Mouse (Mus musculus) retina, postnatal 7 days (tissue): ENCODE data around the gene C8g.

Experiments
- DNase-seq: peaks from one replicate; pipeline ENCODE4 v3.0.0-alpha.2; 2012; ENCODE audit warnings: low read depth, low spot score

Gene C8g

DNA sequence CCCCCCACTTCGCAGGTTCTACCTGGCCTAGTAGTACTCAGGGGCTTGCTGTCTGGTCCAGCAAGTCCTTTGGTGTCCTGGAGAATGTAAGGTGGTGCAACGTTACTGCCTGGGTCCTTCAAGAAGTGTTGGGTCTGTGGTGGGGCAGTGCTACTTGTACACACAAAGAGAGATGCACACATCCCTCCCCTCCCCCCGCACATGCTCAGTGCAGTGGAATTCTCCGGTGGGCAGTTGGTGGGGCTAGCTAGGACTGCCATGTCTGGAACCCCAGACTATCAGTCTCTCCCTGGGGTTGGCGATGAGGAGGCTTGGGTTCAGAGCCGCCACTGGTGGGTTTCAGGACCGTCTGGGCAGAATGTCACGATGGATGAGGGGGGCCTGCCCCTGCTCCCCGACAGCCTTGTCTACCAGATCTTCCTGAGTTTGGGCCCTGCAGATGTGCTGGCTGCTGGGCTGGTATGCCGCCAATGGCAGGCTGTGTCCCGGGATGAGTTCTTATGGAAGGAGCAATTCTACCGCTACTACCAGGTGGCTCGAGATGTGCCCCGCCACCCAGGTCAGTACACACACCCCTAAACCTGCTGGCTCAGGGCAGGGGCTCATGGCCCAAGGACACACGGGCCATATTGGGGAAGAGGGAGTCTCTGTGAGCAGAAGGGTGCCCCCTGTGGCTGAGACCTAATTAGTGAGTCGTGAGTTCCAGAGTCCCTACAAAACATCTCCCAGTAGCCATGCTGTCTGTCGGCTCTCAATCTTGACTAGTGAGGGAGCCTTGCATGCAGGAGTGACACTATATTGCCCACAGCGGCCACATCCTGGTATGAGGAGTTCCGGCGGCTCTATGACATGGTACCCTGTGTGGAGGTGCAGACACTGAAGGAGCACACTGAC, at the start of gene C8g:
Gene C8g (minus strand): TSS at position 127 of the 894 bp plus-strand sequence.
- DNase-seq, result no peak

DNA sequence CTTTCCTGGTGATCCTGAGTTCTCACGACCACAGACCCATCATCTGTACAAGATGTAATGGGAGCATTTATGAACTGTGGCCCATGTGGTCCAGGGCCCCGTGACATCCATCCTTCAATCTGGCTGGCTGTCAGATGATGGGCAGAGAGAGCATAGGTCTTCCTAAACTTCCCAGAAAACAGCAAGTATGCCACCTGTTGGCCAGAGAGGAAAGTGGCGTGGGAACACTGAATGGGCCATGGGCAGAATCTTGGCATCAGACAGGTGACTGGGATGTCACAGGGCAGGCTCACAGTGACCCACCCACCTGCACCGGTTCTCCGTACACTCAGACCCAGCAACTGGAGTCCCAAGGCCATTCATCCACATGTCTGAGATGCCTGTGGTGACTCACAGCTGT, 49.7 kb upstream of the C8g start:
- DNase-seq, result no peak

DNA sequence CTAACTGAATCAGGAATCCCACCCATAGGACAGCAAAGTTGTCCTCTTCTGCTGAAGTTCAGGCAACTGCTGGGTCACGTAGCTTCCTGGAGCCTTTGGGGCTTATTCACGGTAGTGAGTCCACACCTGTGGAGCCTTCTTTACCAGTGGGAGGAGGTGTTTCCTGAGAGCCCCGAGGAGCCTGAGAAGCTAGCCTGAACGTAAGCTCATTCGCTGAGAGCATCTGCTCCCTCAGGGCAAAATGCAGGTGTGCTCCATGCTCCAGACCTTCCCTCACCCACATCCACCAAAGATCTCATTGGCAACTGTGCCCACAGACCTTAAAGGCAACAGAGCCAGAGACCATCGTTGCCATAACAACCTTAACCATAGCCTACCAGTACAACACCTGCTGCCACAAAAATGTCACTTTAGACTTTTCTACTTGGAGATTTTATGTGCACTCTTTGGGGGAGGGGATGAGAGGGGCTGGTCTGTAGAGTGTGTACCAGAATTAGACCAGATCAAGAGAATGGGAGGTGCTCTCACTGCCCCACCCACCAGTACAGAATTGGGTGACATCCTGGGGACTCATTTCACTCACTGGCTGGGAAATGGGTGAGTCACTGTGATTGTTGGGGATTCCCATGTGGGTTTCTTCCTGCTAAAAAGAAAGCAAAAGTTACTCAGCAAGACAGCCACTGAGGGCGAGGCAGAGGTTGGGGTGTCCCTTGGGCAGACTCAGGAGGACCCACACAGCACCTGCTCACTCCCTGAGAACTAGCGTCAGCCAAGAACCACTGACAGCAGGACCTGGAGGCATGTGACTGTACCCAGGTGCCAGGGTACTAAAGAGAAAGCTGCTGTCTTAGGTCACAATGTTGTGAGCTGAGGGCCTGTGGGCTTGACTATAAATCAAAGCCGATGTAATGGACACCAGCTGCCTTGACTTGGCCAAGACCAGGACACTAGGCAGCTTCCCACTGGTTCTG, 47.8 kb upstream of the C8g start:
- no peak for DNase-seq

DNA sequence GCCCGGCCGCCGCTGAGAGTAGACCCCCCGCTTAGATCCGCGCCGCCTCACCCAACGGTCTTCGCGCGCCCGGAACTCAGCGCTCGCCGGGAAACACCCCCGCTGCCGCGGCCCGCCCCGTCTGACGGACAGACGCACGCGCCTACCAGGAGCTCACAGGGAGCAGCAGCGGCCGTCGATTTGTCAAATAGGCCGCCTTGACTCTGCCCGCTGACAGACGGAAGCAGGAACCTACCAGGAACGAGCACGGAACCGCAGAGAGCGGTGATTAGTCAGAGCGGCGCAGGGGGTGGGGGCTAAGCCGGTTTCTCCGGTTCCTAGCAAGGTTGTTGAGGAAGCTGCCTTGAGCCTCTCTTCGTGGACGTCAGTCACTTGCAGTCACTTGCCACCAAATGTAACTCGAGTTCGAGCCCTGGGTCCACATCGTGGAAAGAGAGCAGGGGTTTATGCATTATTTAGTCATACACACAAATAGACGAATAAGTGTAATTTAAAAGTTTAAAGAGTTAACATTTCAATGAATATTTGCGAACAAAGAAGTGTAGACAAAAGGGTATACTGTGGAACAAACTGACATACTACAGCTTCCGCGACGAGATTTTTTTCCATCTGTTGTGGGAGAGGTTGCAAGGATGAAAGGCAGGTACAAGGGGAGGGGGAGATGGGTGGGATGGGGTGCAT, 45.4 kb upstream of the C8g start, which contains the start of gene Traf2:
Gene Traf2 (minus strand): TSS at position 130 of the 681 bp plus-strand sequence.
- peak; percentile 96 for DNase-seq

DNA sequence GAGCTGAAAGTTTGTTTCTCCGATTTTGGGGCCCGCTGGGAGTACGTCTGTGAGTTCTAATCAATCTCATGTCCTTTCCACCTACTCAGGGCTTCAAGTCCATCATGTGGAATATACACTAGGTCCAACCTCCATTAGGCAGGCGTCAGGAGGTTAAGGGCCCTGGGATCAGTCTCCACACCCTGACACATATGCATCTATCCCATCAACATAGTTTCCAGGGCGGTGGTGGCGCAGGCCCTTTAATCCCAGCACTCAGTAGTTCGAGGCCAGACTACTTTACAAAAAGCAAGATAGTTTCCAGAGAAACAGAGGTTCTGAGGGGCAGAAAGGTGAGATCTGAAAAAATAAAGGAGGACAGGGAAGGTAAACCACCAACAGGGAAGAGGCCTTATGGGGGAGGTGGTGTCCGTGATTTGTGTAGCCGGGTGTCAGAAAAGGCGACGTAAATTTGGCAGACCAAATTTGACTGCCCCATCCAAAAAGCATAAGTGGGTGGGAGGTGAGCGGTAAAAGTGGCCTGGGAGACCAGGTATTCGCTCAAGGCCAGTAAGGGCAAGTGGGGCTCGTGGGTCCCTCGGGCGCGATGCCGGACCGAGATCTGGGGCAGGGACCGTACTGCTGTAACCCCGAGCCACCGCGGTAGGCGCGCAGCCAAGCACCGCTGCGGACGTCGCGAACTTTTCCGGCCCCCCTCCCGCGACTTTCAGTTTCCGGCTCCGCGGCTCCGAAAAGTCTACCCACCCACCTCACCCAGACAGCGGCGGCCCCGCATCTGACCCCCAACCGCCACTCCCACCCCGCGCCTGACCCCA, 44.7 kb upstream of the C8g start:
- no peak for DNase-seq

DNA sequence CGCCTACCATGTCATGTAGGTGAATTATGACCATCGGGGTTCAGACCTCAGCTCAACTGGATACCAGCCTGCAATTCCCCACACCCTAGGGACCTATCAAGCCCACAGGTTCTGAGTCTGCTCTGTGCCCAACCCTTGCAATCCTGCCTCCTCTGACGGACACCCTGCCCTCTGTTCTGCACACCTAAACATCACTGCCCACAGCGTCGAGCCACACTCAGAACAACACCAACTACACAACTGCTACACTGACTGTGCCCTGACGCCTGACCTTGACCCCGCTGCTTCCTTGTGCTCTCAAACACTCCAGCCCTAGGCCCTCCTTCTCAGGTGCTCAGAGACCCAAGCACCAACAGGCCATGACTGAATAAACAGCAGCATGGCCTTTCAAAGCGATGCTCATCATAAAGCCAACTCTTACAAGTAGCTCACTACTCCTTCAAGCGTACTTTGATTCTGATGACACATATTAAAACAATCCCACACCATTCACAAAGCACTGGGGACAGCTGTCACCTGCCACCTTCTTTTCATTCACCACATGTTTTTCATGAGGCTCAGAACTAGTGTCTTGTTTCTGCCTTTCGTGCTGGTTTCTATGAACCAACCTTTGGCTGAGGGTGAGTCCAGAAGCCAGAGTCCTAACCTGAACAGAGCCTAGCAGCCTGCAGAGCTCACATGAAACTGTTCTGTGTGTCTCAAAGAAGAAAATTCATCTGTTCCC, 40.3 kb upstream of the C8g start:
- no peak for DNase-seq

DNA sequence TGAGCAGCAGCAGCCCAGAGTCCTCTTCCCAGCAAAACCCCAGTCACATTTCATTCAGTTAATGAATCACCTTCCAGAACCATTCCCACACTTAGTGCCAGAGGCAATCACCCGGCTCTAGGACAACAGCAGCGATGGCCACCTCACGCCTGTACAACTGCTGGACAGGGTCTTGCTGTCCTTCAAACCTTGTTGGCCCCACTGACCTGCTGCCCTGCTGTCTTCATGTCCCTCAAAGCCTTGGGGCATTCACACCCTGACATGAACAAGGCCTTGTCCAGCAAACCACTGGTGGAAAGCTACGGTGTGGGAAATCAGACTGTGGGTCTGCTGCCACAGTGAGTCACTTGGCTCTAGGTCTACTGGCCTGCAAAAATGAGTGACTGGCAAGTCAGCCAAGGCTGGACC, 39.0 kb upstream of the C8g start:
- no peak for DNase-seq

DNA sequence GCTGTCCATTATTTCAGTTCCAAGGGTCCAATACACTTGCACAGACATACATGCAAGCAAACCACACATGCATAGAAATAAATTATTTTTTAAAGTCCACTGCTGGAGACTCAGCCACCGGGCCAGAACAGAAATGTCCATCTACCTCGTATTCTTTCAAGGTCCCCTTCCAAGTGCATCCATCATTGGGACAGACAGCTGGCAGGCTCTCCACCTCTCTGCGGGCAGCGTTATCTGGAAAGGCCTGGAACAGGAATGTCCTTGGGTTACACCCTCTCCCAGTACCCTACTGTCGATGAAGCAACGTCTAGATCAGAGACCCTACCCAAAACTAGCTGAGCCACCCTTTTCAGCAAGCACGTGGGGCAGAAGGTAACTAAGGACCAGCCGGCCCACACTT, 35.0 kb upstream of the C8g start:
- no peak for DNase-seq

DNA sequence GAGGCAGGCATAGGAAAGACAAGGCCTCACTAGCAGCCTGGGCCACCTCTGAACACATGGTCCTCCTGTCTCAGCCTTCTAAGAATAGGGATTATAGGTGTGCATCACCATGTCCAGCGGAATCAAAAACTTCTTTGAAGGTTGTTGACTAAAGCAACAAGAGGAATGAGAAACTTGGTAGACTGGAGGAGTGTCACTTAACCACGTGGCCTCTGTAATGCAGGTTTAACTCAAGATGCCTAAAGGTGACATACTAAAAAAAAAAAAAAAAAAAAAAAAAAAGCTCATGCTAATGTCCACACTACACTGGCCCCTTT, 33.3 kb upstream of the C8g start:
- DNase-seq, result no peak

DNA sequence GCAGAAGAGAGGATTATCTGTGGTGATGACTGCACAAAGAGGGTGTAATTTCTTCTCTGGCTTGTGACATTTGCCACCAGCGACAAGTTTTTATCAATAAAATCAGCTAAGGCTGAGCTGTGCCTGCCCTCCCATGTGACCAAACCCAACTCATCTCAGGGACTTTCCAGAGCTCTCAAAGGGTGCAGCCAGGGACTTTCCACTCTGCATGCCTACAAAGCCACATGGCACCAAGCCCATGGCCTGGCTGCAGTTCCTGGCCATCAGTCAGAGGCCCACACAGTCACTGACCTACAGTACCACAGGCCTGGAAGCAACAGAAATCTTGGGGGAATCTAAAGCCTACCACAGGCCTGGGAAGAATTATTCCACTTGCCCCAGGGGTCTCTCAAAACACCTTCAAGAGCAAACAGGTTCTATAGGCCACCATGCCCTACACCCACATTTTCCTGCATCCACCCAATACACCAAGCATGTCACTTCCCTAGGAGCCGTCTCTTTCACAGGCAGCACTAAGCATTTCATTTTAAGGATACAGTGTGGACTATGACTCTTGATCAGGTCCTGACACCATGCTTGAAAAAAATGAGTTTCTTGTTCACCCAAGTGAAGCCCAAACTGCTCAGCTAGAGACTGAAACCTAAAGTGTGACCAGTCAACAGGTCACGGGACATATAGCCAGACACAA, 32.8 kb upstream of the C8g start:
- DNase-seq, result no peak

DNA sequence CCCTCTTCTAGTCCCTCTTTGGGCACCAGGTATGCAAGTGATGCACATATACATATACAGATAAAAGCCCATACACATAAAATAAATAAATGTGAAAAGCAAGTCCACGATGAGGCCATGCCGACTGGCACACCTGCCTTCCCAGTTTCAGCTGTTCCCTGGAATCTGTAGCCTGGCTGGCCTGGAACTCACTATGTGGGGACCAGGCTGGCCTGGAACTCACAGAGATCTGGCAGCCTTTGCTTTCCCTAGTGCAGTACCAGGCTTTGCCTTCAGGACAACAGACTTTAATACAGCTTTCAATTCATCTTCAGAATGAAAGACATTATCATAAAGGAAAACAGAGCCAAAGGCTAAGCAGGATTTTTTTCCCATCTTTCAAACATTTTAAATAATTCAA, 32.2 kb upstream of the C8g start:
- no peak for DNase-seq

DNA sequence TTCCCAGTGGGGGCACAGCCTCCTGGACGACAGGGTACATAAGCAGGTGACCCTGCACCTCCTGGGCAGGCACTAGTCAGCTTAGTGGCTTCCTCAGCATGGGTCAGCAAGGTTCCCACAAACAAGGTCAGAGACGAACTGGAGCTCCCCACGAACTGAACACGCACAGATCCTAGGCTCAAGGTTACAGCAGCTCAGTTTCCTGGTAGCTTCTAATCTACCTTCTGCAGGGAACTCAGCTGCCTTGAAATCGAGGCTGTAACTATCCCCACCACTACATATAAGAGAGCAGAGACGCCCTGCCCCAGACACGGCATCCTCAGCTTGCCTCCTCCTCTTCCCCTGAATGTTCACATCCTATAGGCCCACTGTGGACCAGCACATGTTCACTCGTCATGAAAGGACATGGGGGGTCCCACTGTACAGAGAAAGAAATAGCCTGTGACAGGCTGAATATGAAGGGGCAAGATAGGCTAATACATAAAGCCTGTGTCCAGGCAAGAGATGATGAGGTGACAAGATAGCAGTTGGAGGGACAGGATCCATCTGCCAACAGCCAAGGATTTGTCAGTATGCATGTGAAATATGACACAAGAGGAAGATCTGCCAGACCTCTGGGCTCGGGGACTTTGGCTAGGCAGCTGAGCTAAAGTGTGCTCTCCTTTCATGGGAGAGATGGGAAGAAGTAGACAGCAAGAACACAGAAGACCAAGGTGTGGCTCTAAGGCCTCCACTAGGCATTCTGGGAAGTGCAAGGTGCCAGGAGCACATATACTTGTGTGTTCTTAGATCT, 25.2 kb upstream of the C8g start:
- no peak for DNase-seq

DNA sequence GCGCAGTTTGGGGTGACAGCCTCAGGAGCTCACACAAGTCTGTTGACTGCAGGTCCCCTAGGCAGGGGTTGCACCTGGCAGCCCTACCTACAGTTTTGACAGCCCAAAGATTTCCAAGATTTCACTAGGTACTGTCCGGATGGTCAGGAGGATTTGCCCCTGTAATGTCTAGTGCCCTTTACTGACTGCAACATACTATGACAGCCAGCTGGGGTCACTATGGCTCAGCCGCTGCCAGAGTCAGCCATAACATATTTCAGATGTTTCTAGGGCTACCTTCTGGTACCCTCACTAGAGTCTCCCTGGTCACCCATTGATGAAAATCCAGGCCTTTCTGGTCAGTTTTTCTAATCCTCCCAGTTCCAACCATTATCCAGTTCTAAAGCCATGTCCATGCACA, 8.4 kb upstream of the C8g start:
- no peak for DNase-seq

DNA sequence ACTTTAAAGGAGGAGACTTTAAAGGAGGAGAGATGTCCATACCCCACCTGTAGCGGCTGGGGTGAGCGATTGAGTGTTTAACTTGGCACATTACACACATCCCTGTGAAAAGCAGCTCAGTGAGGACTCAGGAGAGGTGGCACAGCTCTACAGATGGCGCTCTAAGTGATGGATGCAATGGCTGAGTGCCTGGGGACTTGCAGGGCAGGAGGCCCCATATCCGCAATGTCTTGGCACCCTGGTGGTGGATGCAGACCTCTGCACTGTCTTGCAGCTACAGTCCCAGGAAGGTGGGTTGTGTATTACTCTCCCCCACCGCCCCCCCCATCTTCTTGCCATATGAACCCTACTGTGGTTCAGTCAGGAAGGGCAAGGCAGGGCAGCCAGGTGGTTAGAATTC, 5.4 kb upstream of the C8g start:
- DNase-seq, result no peak

DNA sequence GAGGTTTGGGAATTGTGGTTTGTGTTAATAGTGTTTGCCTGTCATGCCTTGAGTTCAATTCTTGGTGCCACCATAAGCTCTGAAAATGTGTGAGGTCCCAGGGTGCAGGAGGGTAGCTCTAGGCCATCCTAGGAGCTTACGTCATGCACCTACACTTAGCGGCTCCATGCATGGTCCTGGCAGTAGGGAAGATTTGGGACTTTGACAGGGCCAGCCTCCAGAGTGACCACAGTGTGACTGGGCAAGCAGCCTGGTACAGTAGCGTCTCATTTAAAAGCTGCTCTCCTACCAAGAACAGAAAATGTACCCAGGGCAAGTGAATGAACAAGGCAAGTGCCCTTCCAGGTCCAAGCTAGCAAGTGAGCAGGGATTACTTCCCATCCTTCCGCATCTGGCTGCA, 4.3 kb upstream of the C8g start:
- DNase-seq, result no peak

DNA sequence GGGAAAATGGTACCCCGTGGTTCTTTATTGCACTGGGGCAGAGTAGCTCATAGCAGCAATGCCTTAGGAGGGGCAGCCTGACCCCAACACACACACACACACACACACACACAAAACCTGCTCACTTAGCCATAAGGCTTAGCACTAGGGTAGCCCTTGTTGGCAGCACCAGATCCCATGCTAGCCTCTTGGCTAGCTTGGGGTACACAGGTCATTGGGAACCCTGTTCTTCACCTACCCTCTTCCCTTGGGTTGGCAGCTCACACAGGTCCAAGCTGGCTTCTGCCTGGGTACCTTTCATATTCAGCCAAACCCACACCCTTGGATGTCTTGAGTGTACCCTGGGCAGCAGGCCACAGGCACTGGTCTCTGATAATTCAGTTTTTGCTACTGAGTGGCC, 3.5 kb upstream of the C8g start:
- DNase-seq, result no peak

DNA sequence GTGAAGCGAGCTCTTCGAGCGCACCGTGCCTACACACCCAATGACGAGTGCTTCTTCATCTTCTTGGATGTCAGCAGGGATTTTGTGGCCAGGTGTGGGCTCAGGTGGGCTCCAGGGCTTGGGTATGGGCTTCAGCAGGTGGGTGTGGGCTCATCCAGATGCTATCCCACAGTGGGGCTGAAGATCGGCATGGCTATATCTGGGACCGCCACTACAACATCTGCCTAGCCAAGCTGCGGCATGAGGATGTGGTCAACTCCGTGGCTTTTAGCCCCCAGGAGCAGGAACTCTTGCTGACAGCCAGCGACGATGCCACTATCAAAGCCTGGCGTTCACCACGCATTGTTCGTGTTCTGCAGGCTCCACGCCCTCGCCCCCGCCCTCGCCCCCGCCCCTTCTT, 3.0 kb upstream of the C8g start:
- DNase-seq, result no peak

DNA sequence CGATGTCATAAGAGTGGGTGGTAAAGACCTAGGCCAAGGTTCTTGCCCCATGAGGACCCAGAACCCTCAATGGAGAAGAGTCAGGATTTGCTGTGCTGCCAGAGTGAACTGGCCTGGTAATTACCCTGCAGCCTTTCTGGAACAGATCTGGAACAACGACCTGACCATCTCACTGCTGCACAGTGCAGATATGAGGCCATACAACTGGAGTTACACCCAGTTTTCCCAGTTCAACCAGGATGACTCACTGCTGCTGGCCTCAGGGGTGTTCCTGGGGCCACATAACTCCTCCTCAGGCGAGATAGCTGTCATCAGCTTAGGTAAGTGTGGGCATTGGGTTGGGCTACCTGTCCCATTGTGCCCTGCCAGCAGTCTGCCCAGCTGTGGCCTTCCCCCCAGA, 1.2 kb upstream of the C8g start:
- DNase-seq, result no peak
